Mouse (Mus musculus) bone marrow macrophage, adult 2 months (primary cell): ENCODE measurements around the gene Rtn4rl1. TPM values are rescaled to one million over a fixed set of nuclear protein-coding genes. Genes with fewer than 3 reads are reported as not detected.

ENCODE experiments used
- H3K27ac ChIP-seq: 2 replicates; pipeline ENCODE4 v1.5.1; 2012; ENCODE audit warnings: low read depth, low read length; ENCODE audit not compliant: insufficient read depth
- H3K4me1 ChIP-seq: 2 replicates; pipeline ENCODE4 v1.6.1; 2012; ENCODE audit warnings: low read length; ENCODE audit not compliant: control insufficient read depth, insufficient read depth
- H3K4me3 ChIP-seq: 2 replicates; pipeline ENCODE4 v1.5.1; 2012; ENCODE audit warnings: mild to moderate bottlenecking, low read length, moderate library complexity; ENCODE audit not compliant: insufficient read depth
- CTCF ChIP-seq: IDR thresholded peaks from 2 replicates; pipeline ENCODE4 v1.5.1; 2012; ENCODE audit warnings: low read depth, mild to moderate bottlenecking, low read length, moderate library complexity
- POLR2A ChIP-seq: IDR thresholded peaks from 2 replicates; pipeline ENCODE4 v1.6.1; 2012; ENCODE audit warnings: mild to moderate bottlenecking, low read depth, low read length, borderline replicate concordance
- polyA plus RNA-seq: library from polyadenylated mRNA; stranded (reverse); fragments of >200 nt; gene quantifications from 2 replicates; pipeline ENCODE4 v1.2.4, GENCODE M21; 2012; ENCODE audit not compliant: missing spikeins, insufficient read depth, insufficient read length

Gene Rtn4rl1
- polyA plus RNA-seq, 1 experiment, result 1.6 TPM

GRCm38 (mm10) chr11:75184986-75185385, 8.6 kb upstream of the Rtn4rl1 start:
- no peak overlapping the region for H3K27ac ChIP-seq

GRCm38 (mm10) chr11:75189713-75190370, 3.7 kb upstream of the Rtn4rl1 start:
- no peak for TF ChIP-seq CTCF
- H3K27ac ChIP-seq, result 0 out of 2 replicates have a peak overlapping the region, but pooled peaks have one; percentile 5
- peak overlapping the region; percentile 81 for H3K4me3 ChIP-seq
- H3K4me1 ChIP-seq, result no peaks in the 10 kb centered on the region

More at GRCm38 (mm10) chr11:75184986-75185385, 8.6 kb upstream of the Rtn4rl1 start:
- no peaks in the 10 kb centered on the region for H3K4me1 ChIP-seq
- H3K4me3 ChIP-seq, result no peak overlapping the region
- no peak for TF ChIP-seq CTCF
- no peak for TF ChIP-seq POLR2A

DNA sequence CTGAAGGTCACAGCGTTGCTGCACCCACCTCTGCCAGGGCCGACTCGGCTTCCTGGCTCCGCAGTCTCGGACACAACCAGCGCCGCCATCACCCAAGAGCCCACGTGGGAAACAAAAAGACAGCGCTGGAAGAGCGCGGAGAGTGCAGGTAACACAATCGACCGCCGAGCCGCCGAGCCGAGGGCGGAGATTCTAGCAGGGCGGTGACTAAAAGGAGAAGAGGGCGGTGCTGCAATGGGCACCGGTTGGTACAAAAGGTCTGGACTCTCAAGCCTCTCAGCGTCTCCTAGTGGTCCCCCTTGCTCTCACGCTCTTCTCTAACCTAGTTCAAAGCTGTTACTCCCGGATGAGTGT, 3.2 kb upstream of the Rtn4rl1 start:
- Histone ChIP-seq H3K4me3 (peak overlapping the region; percentile 81), H3K27ac (no peak overlapping the region), H3K4me1 (peaks cover 3% of the 10 kb centered on the region; the same call in 1 of the 2 replicates)
- TF ChIP-seq CTCF, result no peak
- TF ChIP-seq POLR2A, result no peak

- peaks cover 3% of the 10 kb centered on the region; the same call in 1 of the 2 replicates for H3K4me1 ChIP-seq
- H3K4me3 ChIP-seq, result peak within 1 kb of the TSS; percentile 81
- TF ChIP-seq POLR2A (no peak), CTCF (no peak)
- H3K27ac ChIP-seq, result 0 out of 2 replicates have a peak within 1 kb of the TSS, but pooled peaks have one; percentile 5
Measured at GRCm38 (mm10) chr11:75190905-75191441, 2.6 kb upstream of the Rtn4rl1 start, which contains the start of gene Dph1. Dph1 (minus strand) TSS chr11:75191241.

DNA sequence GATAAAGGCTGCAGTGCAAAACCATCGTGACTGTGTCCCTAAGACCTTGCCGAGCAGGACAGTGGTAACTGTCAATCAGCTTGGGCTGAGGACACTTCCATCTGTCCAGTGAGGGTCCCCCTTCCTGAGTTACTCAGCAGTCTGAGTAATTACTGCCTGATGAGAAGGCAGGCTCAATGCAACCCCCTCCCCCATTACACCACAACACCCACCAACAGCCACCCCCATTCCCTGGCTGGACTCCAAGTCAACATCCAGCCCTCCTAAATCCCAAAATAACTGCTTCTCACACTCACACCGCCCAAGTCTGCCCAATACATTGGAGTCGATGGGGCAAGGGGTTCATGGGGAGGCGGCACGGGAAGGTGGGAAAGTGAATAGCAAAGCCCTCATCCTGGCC, 1.7 kb upstream of the Rtn4rl1 start:
- TF ChIP-seq POLR2A, result no peak
- no peak for TF ChIP-seq CTCF
- Histone ChIP-seq H3K4me3 (no peak overlapping the region), H3K4me1 (peaks cover 3% of the 10 kb centered on the region; the same call in 1 of the 2 replicates), H3K27ac (no peak overlapping the region)

- TF ChIP-seq POLR2A (no peak), CTCF (peak; percentile 70)
- H3K4me1 ChIP-seq, result peaks cover 3% of the 10 kb centered on the region; the same call in 1 of the 2 replicates
- no peak overlapping the region for H3K4me3 ChIP-seq
- H3K27ac ChIP-seq, result no peak overlapping the region
Measured at GRCm38 (mm10) chr11:75192336-75193214, 1.0 kb upstream of the Rtn4rl1 start.

- no peak for TF ChIP-seq CTCF
- no peak for TF ChIP-seq POLR2A
- Histone ChIP-seq H3K4me1 (peaks cover 9% of the 10 kb centered on the region), H3K4me3 (peak overlapping the region; percentile 47), H3K27ac (no peak overlapping the region)
Measured at GRCm38 (mm10) chr11:75194121-75194849, 702 bp downstream of the Rtn4rl1 start.

- Histone ChIP-seq H3K4me1 (peaks cover 15% of the 10 kb centered on the region), H3K27ac (no peak overlapping the region), H3K4me3 (peak overlapping the region; percentile 34)
- TF ChIP-seq CTCF (no peak), POLR2A (no peak)
Measured at GRCm38 (mm10) chr11:75194850-75195461, 1.4 kb downstream of the Rtn4rl1 start.

- H3K4me3 ChIP-seq, result no peak overlapping the region
- TF ChIP-seq POLR2A (no peak), CTCF (no peak)
Measured at GRCm38 (mm10) chr11:75196131-75196530, 2.5 kb downstream of the Rtn4rl1 start.

GRCm38 (mm10) chr11:75197956-75198355, 4.4 kb downstream of the Rtn4rl1 start:
- TF ChIP-seq POLR2A, result no peak
- no peak for TF ChIP-seq CTCF

More at GRCm38 (mm10) chr11:75196131-75196530, 2.5 kb downstream of the Rtn4rl1 start:
- H3K4me1 ChIP-seq, result peaks cover 19% of the 10 kb centered on the region
- H3K27ac ChIP-seq, result no peak overlapping the region

More at GRCm38 (mm10) chr11:75197956-75198355, 4.4 kb downstream of the Rtn4rl1 start:
- Histone ChIP-seq H3K4me1 (peaks cover 19% of the 10 kb centered on the region), H3K27ac (no peak overlapping the region), H3K4me3 (no peak overlapping the region)
